Comparison of ENCODE assay signal across 24 mouse cellular contexts in the genomic region with DNA sequence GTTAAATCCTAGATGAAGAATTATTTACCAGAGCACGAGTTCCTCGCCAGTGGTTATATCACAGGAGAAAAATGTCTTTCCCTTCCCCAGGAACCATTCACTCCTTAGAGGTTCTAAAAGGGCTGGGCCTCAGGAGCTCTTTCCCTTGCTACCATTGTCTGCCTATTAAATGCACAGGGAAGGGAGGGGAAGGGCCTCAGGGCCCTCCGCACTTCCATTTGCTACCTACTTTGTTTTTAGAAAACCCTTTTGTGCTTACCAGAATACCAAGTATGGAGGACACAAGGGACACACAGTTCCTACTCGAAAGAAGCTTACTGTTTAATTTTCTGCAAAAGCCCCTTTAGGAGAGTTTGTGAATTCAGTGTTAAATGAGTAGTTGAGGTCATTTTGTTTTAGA. TPM values are rescaled to one million over a fixed set of nuclear protein-coding genes. Genes with fewer than 3 reads are reported as not detected.
DNase-seq lines count a peak whose midpoint lies in the region; ATAC-seq and TF ChIP-seq lines count a peak whose summit lies in the region.
"Had no signal": no experiment of that assay in that cellular context is flagged by ENCODE, and none has a peak within 500 bp of the region (broad histone marks: within the 10 kb centered on the region; RNA-seq: fewer than 3 reads in every experiment).

No protein-coding gene starts in this region.

- DNase-seq in hindbrain, embryonic 11.5 days (ENCODE audit: low spot score), result peak; percentile 7
- no peak for DNase-seq in hindbrain, embryonic 14.5 days (ENCODE audit: low spot score)
- peak; percentile 13 for DNase-seq in ES-E14 (ENCODE audit: low read depth, low spot score)
- peak; percentile 68 for DNase-seq in brain, embryonic 14.5 days (ENCODE audit: low read depth)
- DNase-seq in heart, postnatal 4 days, result no peak
- DNase-seq: adrenal gland, postnatal 14 days; cerebellum, adult 11 months; cerebellum, adult 9-11 months; kidney, adult 11 months; kidney, postnatal 4 days; left cerebral cortex, postnatal 4 days; lung, embryonic 14.5 days; right cerebral cortex, postnatal 25 days; spleen, adult 18-20 months had no signal

- no peak for TF ChIP-seq CTCF in brain, embryonic 14.5 days (IDR thresholded peaks at IDR 0.05; ENCODE audit: borderline replicate concordance, extremely low read depth, insufficient read depth, insufficient read length)

- no peaks in the 10 kb centered on the region for H3K27me3 ChIP-seq in hindbrain, embryonic 11.5 days (ENCODE audit: control insufficient read depth, insufficient read depth, low read length)
- no peaks in the 10 kb centered on the region for H3K27me3 ChIP-seq in hindbrain, embryonic 14.5 days (ENCODE audit: control insufficient read depth, insufficient read depth, low read length)
- H3K27me3 ChIP-seq in forebrain, embryonic 16.5 days (replicated peaks; ENCODE audit: control insufficient read depth, insufficient read depth, low read length), result no peaks in the 10 kb centered on the region
- H3K27me3 ChIP-seq: embryonic facial prominence, embryonic 13.5 days; kidney, embryonic 15.5 days; limb, embryonic 15.5 days; neural tube, embryonic 12.5 days had no signal

- in situ Hi-C loops in ES-E14 (cut with MboI; ENCODE audit: low sequenced_read_pairs in 2 of 2, unreplicated experiment in 2 of 2), result no loop called here

- 48% methylated on average over 4 of the region's 4 CpGs for WGBS in hindbrain, embryonic 11.5 days
- 25% methylated on average over 4 of the region's 4 CpGs for WGBS in hindbrain, embryonic 14.5 days
- WGBS in forebrain, embryonic 16.5 days, result 6% methylated on average over 4 of the region's 4 CpGs

- no peak for ATAC-seq in hindbrain, embryonic 11.5 days (ENCODE audit: low FRiP score)
- no peak for ATAC-seq in hindbrain, embryonic 14.5 days (ENCODE audit: low FRiP score)
- peak; percentile 52; the same call in 1 of the 2 replicates for ATAC-seq in forebrain, embryonic 16.5 days
- ATAC-seq in megakaryocyte progenitor cell, adult 5-6 weeks (replicated peaks; ENCODE audit: poor library complexity), result no peak

- H3K4me1 ChIP-seq in hindbrain, embryonic 11.5 days (replicated peaks; ENCODE audit: control insufficient read depth, insufficient read depth, low read length), result no peaks in the 10 kb centered on the region
- no peaks in the 10 kb centered on the region for H3K4me1 ChIP-seq in hindbrain, embryonic 14.5 days (replicated peaks; ENCODE audit: control insufficient read depth, insufficient read depth, low read length)
- peaks cover 0 to 3% of the 10 kb centered on the region in 2 experiments; a peak in 2 of 4 replicates for H3K4me1 ChIP-seq in ES-E14 (ENCODE audit: control insufficient read depth in 2 of 2, insufficient read depth in 2 of 2, low read length in 2 of 2, poor library complexity in 1 of 2)
- H3K4me1 ChIP-seq in forebrain, embryonic 16.5 days (replicated peaks; ENCODE audit: control insufficient read depth, insufficient read depth, low read length), result no peaks in the 10 kb centered on the region
- H3K4me1 ChIP-seq: embryonic facial prominence, embryonic 13.5 days; heart, embryonic 10.5 days; kidney, embryonic 15.5 days; limb, embryonic 15.5 days; neural tube, embryonic 12.5 days had no signal

- H3K9me3 ChIP-seq in hindbrain, embryonic 11.5 days (ENCODE audit: control insufficient read depth, low read length), result no peaks in the 10 kb centered on the region
- H3K9me3 ChIP-seq in hindbrain, embryonic 14.5 days (ENCODE audit: control insufficient read depth, low read length), result no peaks in the 10 kb centered on the region
- no peaks in the 10 kb centered on the region for H3K9me3 ChIP-seq in ES-E14 (ENCODE audit: control insufficient read depth, insufficient read depth, low read depth, low read length)
- no peaks in the 10 kb centered on the region for H3K9me3 ChIP-seq in forebrain, embryonic 16.5 days (ENCODE audit: control insufficient read depth, low read length)
- H3K9me3 ChIP-seq: embryonic facial prominence, embryonic 13.5 days; heart, embryonic 10.5 days; hindbrain, embryonic 10.5 days; kidney, embryonic 15.5 days; limb, embryonic 15.5 days; neural tube, embryonic 12.5 days had no signal

- no peak overlapping the region for H3K4me2 ChIP-seq in hindbrain, embryonic 11.5 days (replicated peaks; ENCODE audit: low read depth, low read length)
- H3K4me2 ChIP-seq in hindbrain, embryonic 14.5 days (replicated peaks), result no peak overlapping the region
- no peak overlapping the region for H3K4me2 ChIP-seq in forebrain, embryonic 16.5 days (ENCODE audit: low read length)
- H3K4me2 ChIP-seq: embryonic facial prominence, embryonic 13.5 days; kidney, embryonic 15.5 days; limb, embryonic 15.5 days; lung, embryonic 14.5 days; neural tube, embryonic 12.5 days had no signal

- H3K27ac ChIP-seq in hindbrain, embryonic 11.5 days (ENCODE audit: low read depth, low read length), result no peak overlapping the region
- H3K27ac ChIP-seq in hindbrain, embryonic 14.5 days, result no peak overlapping the region
- no peak overlapping the region; the same call in 1 of the 2 replicates for H3K27ac ChIP-seq in ES-E14 (ENCODE audit: insufficient read depth, low read depth, low read length, poor library complexity, severe bottlenecking)
- H3K27ac ChIP-seq in forebrain, embryonic 16.5 days (ENCODE audit: low read length), result no peak overlapping the region
- H3K27ac ChIP-seq: embryonic facial prominence, embryonic 13.5 days; heart, embryonic 10.5 days; hindbrain, embryonic 10.5 days; kidney, embryonic 15.5 days; left cerebral cortex, adult 2 months; limb, embryonic 15.5 days; liver, embryonic 14.5 days; neural tube, embryonic 12.5 days had no signal

- H3K36me3 ChIP-seq in hindbrain, embryonic 11.5 days (ENCODE audit: control insufficient read depth, insufficient read depth, low read length), result no peaks in the 10 kb centered on the region
- H3K36me3 ChIP-seq in hindbrain, embryonic 14.5 days (replicated peaks; ENCODE audit: control insufficient read depth, insufficient read depth), result peaks cover 22% of the 10 kb centered on the region; the same call in 1 of the 2 replicates
- H3K36me3 ChIP-seq in ES-E14 (ENCODE audit: control insufficient read depth, insufficient read depth, low read length, poor library complexity, severe bottlenecking), result no peaks in the 10 kb centered on the region
- H3K36me3 ChIP-seq in forebrain, embryonic 16.5 days (ENCODE audit: control insufficient read depth, insufficient read depth), result no peaks in the 10 kb centered on the region
- H3K36me3 ChIP-seq: hindbrain, embryonic 10.5 days; neural tube, embryonic 12.5 days had no signal

- H3K4me3 ChIP-seq in hindbrain, embryonic 11.5 days (ENCODE audit: low read depth, low read length), result no peak overlapping the region
- no peak overlapping the region for H3K4me3 ChIP-seq in hindbrain, embryonic 14.5 days (replicated peaks; ENCODE audit: low read length)
- H3K4me3 ChIP-seq in ES-E14 (ENCODE audit: insufficient read depth in 1 of 2, low read depth in 1 of 2, low read length in 2 of 2, poor library complexity in 1 of 2, severe bottlenecking in 1 of 2), result no peak overlapping the region
- no peak overlapping the region for H3K4me3 ChIP-seq in forebrain, embryonic 16.5 days (replicated peaks; ENCODE audit: low read length)
- H3K4me3 ChIP-seq: embryonic facial prominence, embryonic 13.5 days; heart, embryonic 10.5 days; hindbrain, embryonic 10.5 days; kidney, embryonic 15.5 days; left cerebral cortex, adult 2 months; limb, embryonic 15.5 days; neural tube, embryonic 12.5 days had no signal

- no peak for TF ChIP-seq POLR2A in brain, embryonic 14.5 days (IDR thresholded peaks at IDR 0.05; ENCODE audit: borderline replicate concordance, extremely low read depth, insufficient read depth, insufficient read length, poor library complexity, severe bottlenecking)

- H3K9ac ChIP-seq in hindbrain, embryonic 11.5 days (ENCODE audit: low read depth, low read length), result no peak overlapping the region
- H3K9ac ChIP-seq in hindbrain, embryonic 14.5 days, result no peak overlapping the region
- H3K9ac ChIP-seq in ES-E14 (ENCODE audit: insufficient read depth, low read depth, low read length, poor library complexity, severe bottlenecking), result no peak overlapping the region
- H3K9ac ChIP-seq in forebrain, embryonic 16.5 days (replicated peaks; ENCODE audit: low read depth, low read length), result no peak overlapping the region
- H3K9ac ChIP-seq: embryonic facial prominence, embryonic 13.5 days; kidney, embryonic 15.5 days; limb, embryonic 15.5 days; liver, embryonic 14.5 days; lung, embryonic 14.5 days; neural tube, embryonic 12.5 days had no signal

TF ChIP-seq in ES-E14, 5 proteins besides CTCF, POLR2A, EP300 and RAD21:
- no peak for TF ChIP-seq HCFC1 (IDR thresholded peaks at IDR 0.05; ENCODE audit: borderline replicate concordance, insufficient read depth, low read length)
- TF ChIP-seq ZNF384 (IDR thresholded peaks at IDR 0.05; ENCODE audit: low read depth, low read length), result no peak
- TF ChIP-seq CHD2 (IDR thresholded peaks at IDR 0.05; ENCODE audit: low read depth, low read length), result no peak
- no peak for TF ChIP-seq MAFK (IDR thresholded peaks at IDR 0.05; ENCODE audit: insufficient read depth, low read depth, low read length)
- no peak for TF ChIP-seq ZC3H11A (IDR thresholded peaks at IDR 0.05; ENCODE audit: borderline replicate concordance, low read depth, low read length)

RNA-seq across cellular contexts. Expression of gene Lyst, which starts 48.5 kb away (rescaled TPM):
- polyA plus RNA-seq in hindbrain, embryonic 11.5 days (2014; fragmentation: Nextera tagmentation; extraction: Ambion mirVana), result 1.9 and 4.7 TPM in 2 replicates
- polyA plus RNA-seq in hindbrain, embryonic 14.5 days (2014; fragmentation: Nextera tagmentation; extraction: Ambion mirVana), result 5.0 and 6.3 TPM in 2 replicates
- total RNA-seq in ES-E14 (2012; rRNA removed), result 7.4 and 11.7 TPM in 2 replicates
- polyA plus RNA-seq in brain, embryonic 14.5 days (2012; rRNA removed), result 4.8 and 7.3 TPM in 2 replicates
- polyA plus RNA-seq in forebrain, embryonic 16.5 days (2015; fragmentation: Nextera tagmentation; extraction: Ambion mirVana), result 4.8 and 6.0 TPM in 2 replicates
- 10 to 100 TPM; 13.1 to 14.5 TPM for total RNA-seq in heart, postnatal 4 days (2021)
- total RNA-seq in megakaryocyte progenitor cell, adult 5-6 weeks (2015), result 55.4 and 68.7 TPM in 2 replicates
- total RNA-seq in megakaryocyte progenitor cell, adult 5-6 weeks (2017), result 48.7 and 55.6 TPM in 2 replicates

Comparison
In these comparisons a context has a peak if more than half of its experiments do, and no peak if none do; other contexts are left out.
1. DNase-seq: peak in hindbrain, embryonic 11.5 days (single experiment), ES-E14 (single experiment) and brain, embryonic 14.5 days (single experiment); none in hindbrain, embryonic 14.5 days (single experiment) and heart, postnatal 4 days (single experiment).